Mouse (Mus musculus) cortical plate, adult 2 months (tissue): ENCODE data around the gene Rtl4.

Experiments
- CTCF ChIP-seq: fragments of 200-500 bp; IDR thresholded peaks from 2 replicates; pipeline ENCODE4 v1.5.1; 2011; ENCODE audit warnings: mild to moderate bottlenecking, control low read depth, low read length; ENCODE audit not compliant: insufficient read depth; ENCODE audit errors: extremely low read depth
- POLR2A ChIP-seq: fragments of 200-500 bp; IDR thresholded peaks from 2 replicates; pipeline ENCODE4 v1.6.1; 2011; ENCODE audit warnings: mild to moderate bottlenecking, low read length, control low read depth; ENCODE audit not compliant: insufficient read depth; ENCODE audit errors: extremely low read depth

DNA sequence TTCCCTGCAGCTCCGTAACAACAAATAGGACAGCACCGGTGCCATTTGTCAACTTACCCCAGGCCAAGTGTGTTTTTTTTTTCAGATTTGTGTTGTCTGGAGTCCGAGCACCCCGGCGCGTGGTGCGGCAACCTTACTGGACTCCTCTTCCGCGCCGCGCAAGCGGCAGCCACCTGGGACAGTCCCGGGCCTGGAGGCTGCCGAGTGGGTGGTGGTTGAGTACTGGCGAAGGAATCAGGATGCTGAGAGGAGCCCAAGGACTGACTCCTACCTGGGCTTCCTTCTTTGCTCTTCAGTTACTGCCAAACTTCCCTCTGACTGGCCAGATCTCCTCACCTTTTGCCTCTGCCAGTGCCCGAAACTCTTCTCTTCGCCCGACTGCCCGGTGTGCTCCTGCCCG is 965 bp upstream of the Rtl4 start:
- TF ChIP-seq POLR2A (no peak), CTCF (no peak)
